Mouse (Mus musculus): ENCODE data around the gene Pcdh7. TPM values are rescaled to one million over a fixed set of nuclear protein-coding genes. Genes with fewer than 3 reads are reported as not detected.
"Not testable (repeated sequence)": the region's sequence is repeated elsewhere in the genome, so short reads cannot be mapped to it uniquely, and the experiment has no call there.

Pcdh7 gene
- polyA plus RNA-seq (2015; fragmentation: Nextera tagmentation; extraction: Ambion mirVana): 23.2 and 28.9 TPM in 2 replicates

GRCm38 (mm10) chr5:57717906-57718875, at the start of gene Pcdh7:
Gene Pcdh7, plus strand, starts transcription at chr5:57717967.
- Histone ChIP-seq H3K9me3 (ENCODE audit: control insufficient read depth, low read length) (no peaks in the 10 kb centered on the region), H3K27me3 (replicated peaks; ENCODE audit: control insufficient read depth, insufficient read depth, low read length) (no peaks in the 10 kb centered on the region), H3K9ac (ENCODE audit: low read depth, low read length) (peak within 1 kb of the TSS; percentile 88), H3K4me1 (ENCODE audit: control insufficient read depth, insufficient read depth, low read depth, low read length) (peaks cover 3% of the 10 kb centered on the region; the same call in 1 of the 2 replicates), H3K36me3 (ENCODE audit: control insufficient read depth, insufficient read depth, low read length) (no peaks in the 10 kb centered on the region), H3K4me2 (ENCODE audit: low read length) (peak within 1 kb of the TSS; percentile 77), H3K4me3 (ENCODE audit: low read length) (peak within 1 kb of the TSS; percentile 85), H3K27ac (ENCODE audit: low read depth, low read length) (peak within 1 kb of the TSS; percentile 91)
- ATAC-seq: peak; percentile 60
- WGBS: under 1% methylated on average over 70 of the region's 70 CpGs

GRCm38 (mm10) chr5:57676970-57677369, 40.8 kb upstream of the Pcdh7 start:
- H3K9me3 ChIP-seq (ENCODE audit: control insufficient read depth, low read length); H3K27me3 ChIP-seq (replicated peaks; ENCODE audit: control insufficient read depth, insufficient read depth, low read length); H3K4me3 ChIP-seq (ENCODE audit: low read length); H3K4me1 ChIP-seq (ENCODE audit: control insufficient read depth, insufficient read depth, low read depth, low read length); H3K9ac ChIP-seq (ENCODE audit: low read depth, low read length); H3K36me3 ChIP-seq (ENCODE audit: control insufficient read depth, insufficient read depth, low read length); H3K4me2 ChIP-seq (ENCODE audit: low read length); ATAC-seq; H3K27ac ChIP-seq (ENCODE audit: low read depth, low read length): not testable (repeated sequence)
- 76% methylated on average over 2 of the region's 2 CpGs for WGBS

- no peak overlapping the region for H3K4me3 ChIP-seq (ENCODE audit: low read length)
- H3K9ac ChIP-seq (ENCODE audit: low read depth, low read length): no peak overlapping the region
- H3K4me2 ChIP-seq (ENCODE audit: low read length): no peak overlapping the region
- no peak overlapping the region for H3K27ac ChIP-seq (ENCODE audit: low read depth, low read length)
- no peaks in the 10 kb centered on the region for H3K4me1 ChIP-seq (ENCODE audit: control insufficient read depth, insufficient read depth, low read depth, low read length)
- no peaks in the 10 kb centered on the region for H3K27me3 ChIP-seq (replicated peaks; ENCODE audit: control insufficient read depth, insufficient read depth, low read length)
- H3K36me3 ChIP-seq (ENCODE audit: control insufficient read depth, insufficient read depth, low read length): no peaks in the 10 kb centered on the region
- no peak for ATAC-seq
- H3K9me3 ChIP-seq (ENCODE audit: control insufficient read depth, low read length): no peaks in the 10 kb centered on the region
- 83% methylated on average over 2 of the region's 2 CpGs for WGBS
Observed at GRCm38 (mm10) chr5:57708396-57708795, 9.4 kb upstream of the Pcdh7 start.

GRCm38 (mm10) chr5:57713980-57714379, 3.8 kb upstream of the Pcdh7 start:
- no peaks in the 10 kb centered on the region for H3K9me3 ChIP-seq (ENCODE audit: control insufficient read depth, low read length)
- H3K4me1 ChIP-seq (ENCODE audit: control insufficient read depth, insufficient read depth, low read depth, low read length): no peaks in the 10 kb centered on the region
- peak overlapping the region; percentile 88; the same call in 1 of the 2 replicates for H3K9ac ChIP-seq (ENCODE audit: low read depth, low read length)
- H3K27ac ChIP-seq (ENCODE audit: low read depth, low read length): peak overlapping the region; percentile 91
- WGBS: under 1% methylated on average over 10 of the region's 10 CpGs
- no peaks in the 10 kb centered on the region for H3K27me3 ChIP-seq (replicated peaks; ENCODE audit: control insufficient read depth, insufficient read depth, low read length)
- peak overlapping the region; percentile 85 for H3K4me3 ChIP-seq (ENCODE audit: low read length)
- H3K4me2 ChIP-seq (ENCODE audit: low read length): peak overlapping the region; percentile 77
- no peak for ATAC-seq
- H3K36me3 ChIP-seq (ENCODE audit: control insufficient read depth, insufficient read depth, low read length): no peaks in the 10 kb centered on the region

- H3K9me3 ChIP-seq (ENCODE audit: control insufficient read depth, low read length): no peaks in the 10 kb centered on the region
- H3K4me2 ChIP-seq (ENCODE audit: low read length): peak overlapping the region; percentile 77
- peak; percentile 70 for ATAC-seq
- H3K4me1 ChIP-seq (ENCODE audit: control insufficient read depth, insufficient read depth, low read depth, low read length): no peaks in the 10 kb centered on the region
- no peaks in the 10 kb centered on the region for H3K27me3 ChIP-seq (replicated peaks; ENCODE audit: control insufficient read depth, insufficient read depth, low read length)
- H3K27ac ChIP-seq (ENCODE audit: low read depth, low read length): peak overlapping the region; percentile 91
- H3K9ac ChIP-seq (ENCODE audit: low read depth, low read length): peak overlapping the region; percentile 88
- WGBS: under 1% methylated on average over 39 of the region's 45 CpGs
- no peaks in the 10 kb centered on the region for H3K36me3 ChIP-seq (ENCODE audit: control insufficient read depth, insufficient read depth, low read length)
- H3K4me3 ChIP-seq (ENCODE audit: low read length): peak overlapping the region; percentile 85
Observed at GRCm38 (mm10) chr5:57714621-57715523, 2.9 kb upstream of the Pcdh7 start.

GRCm38 (mm10) chr5:57715524-57716400, 2.0 kb upstream of the Pcdh7 start:
- Histone ChIP-seq H3K9ac (ENCODE audit: low read depth, low read length) (peak overlapping the region; percentile 88), H3K9me3 (ENCODE audit: control insufficient read depth, low read length) (no peaks in the 10 kb centered on the region), H3K4me1 (ENCODE audit: control insufficient read depth, insufficient read depth, low read depth, low read length) (peaks cover 2% of the 10 kb centered on the region; the same call in 1 of the 2 replicates), H3K27ac (ENCODE audit: low read depth, low read length) (peak overlapping the region; percentile 91), H3K4me3 (ENCODE audit: low read length) (peak overlapping the region; percentile 85), H3K27me3 (replicated peaks; ENCODE audit: control insufficient read depth, insufficient read depth, low read length) (no peaks in the 10 kb centered on the region), H3K4me2 (ENCODE audit: low read length) (peak overlapping the region; percentile 77), H3K36me3 (ENCODE audit: control insufficient read depth, insufficient read depth, low read length) (no peaks in the 10 kb centered on the region)
- peak; percentile 71 for ATAC-seq
- WGBS: under 1% methylated on average over 53 of the region's 53 CpGs

- Histone ChIP-seq H3K27me3 (replicated peaks; ENCODE audit: control insufficient read depth, insufficient read depth, low read length) (no peaks in the 10 kb centered on the region), H3K36me3 (ENCODE audit: control insufficient read depth, insufficient read depth, low read length) (no peaks in the 10 kb centered on the region), H3K9ac (ENCODE audit: low read depth, low read length) (peak overlapping the region; percentile 88), H3K4me3 (ENCODE audit: low read length) (peak overlapping the region; percentile 85), H3K4me2 (ENCODE audit: low read length) (peak overlapping the region; percentile 77), H3K27ac (ENCODE audit: low read depth, low read length) (peak overlapping the region; percentile 91), H3K9me3 (ENCODE audit: control insufficient read depth, low read length) (no peaks in the 10 kb centered on the region), H3K4me1 (ENCODE audit: control insufficient read depth, insufficient read depth, low read depth, low read length) (peaks cover 3% of the 10 kb centered on the region; the same call in 1 of the 2 replicates)
- peak; percentile 2; the same call in 1 of the 2 replicates for ATAC-seq
- WGBS: under 1% methylated on average over 29 of the region's 29 CpGs
Observed at GRCm38 (mm10) chr5:57716421-57717237, 1.1 kb upstream of the Pcdh7 start.
